ENCODE assay signal across 17 mouse cellular contexts in genomic region chrX:10115780-10116179, GRCm38 (mm10). TPM values are rescaled to one million over a fixed set of nuclear protein-coding genes. Genes with fewer than 3 reads are reported as not detected.
DNase-seq lines count a peak whose midpoint lies in the region; ATAC-seq and TF ChIP-seq lines count a peak whose summit lies in the region.
"Had no signal": no experiment of that assay in that cellular context is flagged by ENCODE, and none has a peak within 500 bp of the region (broad histone marks: within the 10 kb centered on the region; RNA-seq: fewer than 3 reads in every experiment).

No protein-coding gene starts in this region.

- H3K4me3 ChIP-seq in forebrain, embryonic 16.5 days (replicated peaks; ENCODE audit: low read length) = no peak overlapping the region
- no peak overlapping the region for H3K4me3 ChIP-seq in forebrain, embryonic 13.5 days
- H3K4me3 ChIP-seq in limb, embryonic 15.5 days = peak overlapping the region; percentile 42
- H3K4me3 ChIP-seq in heart, adult 2 months = no peak overlapping the region
- no peak overlapping the region for H3K4me3 ChIP-seq in lung, postnatal 0 days (ENCODE audit: low read depth, low read length)
- H3K4me3 ChIP-seq: hindbrain, embryonic 15.5 days; midbrain, embryonic 15.5 days had no signal

- WGBS in forebrain, embryonic 16.5 days = 35% methylated on average over 3 of the region's 3 CpGs
- WGBS in forebrain, embryonic 13.5 days = 53% methylated on average over 3 of the region's 3 CpGs
- WGBS in limb, embryonic 15.5 days = 56% methylated on average over 3 of the region's 3 CpGs
- 45% methylated on average over 3 of the region's 3 CpGs for WGBS in heart, adult 2 months
- WGBS in lung, postnatal 0 days = 35% methylated on average over 3 of the region's 3 CpGs

- H3K27ac ChIP-seq in forebrain, embryonic 16.5 days (ENCODE audit: low read length) = no peak overlapping the region
- no peak overlapping the region for H3K27ac ChIP-seq in forebrain, embryonic 13.5 days
- no peak overlapping the region for H3K27ac ChIP-seq in limb, embryonic 15.5 days
- H3K27ac ChIP-seq in heart, adult 2 months = no peak overlapping the region
- H3K27ac ChIP-seq in lung, postnatal 0 days (ENCODE audit: low read length) = no peak overlapping the region
- H3K27ac ChIP-seq: hindbrain, embryonic 15.5 days; kidney, postnatal 0 days; midbrain, embryonic 15.5 days had no signal

- no peak overlapping the region for H3K4me2 ChIP-seq in forebrain, embryonic 16.5 days (ENCODE audit: low read length)
- no peak overlapping the region for H3K4me2 ChIP-seq in forebrain, embryonic 13.5 days
- peak overlapping the region; percentile 44; the same call in 1 of the 2 replicates for H3K4me2 ChIP-seq in limb, embryonic 15.5 days
- H3K4me2 ChIP-seq in lung, postnatal 0 days (replicated peaks; ENCODE audit: low read depth, low read length) = no peak overlapping the region
- H3K4me2 ChIP-seq: hindbrain, embryonic 15.5 days; liver, embryonic 11.5 days; midbrain, embryonic 15.5 days had no signal

- no peak for TF ChIP-seq POLR2A in heart, adult 2 months (IDR thresholded peaks at IDR 0.05; ENCODE audit: insufficient read depth, low read depth, low read length)

- peak; percentile 77 for ATAC-seq in forebrain, embryonic 16.5 days
- ATAC-seq in forebrain, embryonic 13.5 days = no peak; the same call in 1 of the 2 replicates
- ATAC-seq in limb, embryonic 15.5 days (ENCODE audit: insufficient number of reproducible peaks, low FRiP score, low TSS enrichment, low read depth) = no peak
- ATAC-seq in lung, postnatal 0 days = no peak
- ATAC-seq: activated CD4-positive, CD25-positive, alpha-beta regulatory T cell, adult 4 months; intestine, postnatal 0 days; midbrain, embryonic 15.5 days had no signal

- peak; percentile 3 to 11 for DNase-seq in right cerebral cortex, adult 2 months (ENCODE audit: low spot score in 2 of 2)
- no peak for DNase-seq in right cerebral cortex, postnatal 4 days
- no peak for DNase-seq in heart, adult 2 months
- no peak for DNase-seq in lung, postnatal 0 days (ENCODE audit: low spot score)
- DNase-seq: cerebellum, postnatal 36 days; heart, adult 18-20 months; lung, embryonic 14.5 days had no signal

- H3K27me3 ChIP-seq in forebrain, embryonic 16.5 days (replicated peaks; ENCODE audit: control insufficient read depth, insufficient read depth, low read length) = no peaks in the 10 kb centered on the region
- H3K27me3 ChIP-seq in forebrain, embryonic 13.5 days = no peaks in the 10 kb centered on the region
- H3K27me3 ChIP-seq in limb, embryonic 15.5 days = no peaks in the 10 kb centered on the region
- no peaks in the 10 kb centered on the region for H3K27me3 ChIP-seq in heart, adult 2 months (ENCODE audit: control insufficient read depth, insufficient read depth, low read length)
- no peaks in the 10 kb centered on the region for H3K27me3 ChIP-seq in lung, postnatal 0 days (replicated peaks; ENCODE audit: insufficient read depth, low read length)
- H3K27me3 ChIP-seq: hindbrain, embryonic 15.5 days; midbrain, embryonic 15.5 days had no signal

- TF ChIP-seq EP300 in heart, adult 2 months (IDR thresholded peaks at IDR 0.05; ENCODE audit: insufficient read depth, low read depth, low read length) = no peak
- TF ChIP-seq EP300 in lung, postnatal 0 days (IDR thresholded peaks at IDR 0.05) = no peak

- no peaks in the 10 kb centered on the region for H3K79me2 ChIP-seq in heart, adult 2 months (replicated peaks; ENCODE audit: control insufficient read depth, insufficient read depth, low read length)

- no peak overlapping the region for H3K9ac ChIP-seq in forebrain, embryonic 16.5 days (replicated peaks; ENCODE audit: low read depth, low read length)
- H3K9ac ChIP-seq in forebrain, embryonic 13.5 days = no peak overlapping the region
- H3K9ac ChIP-seq in limb, embryonic 15.5 days = no peak overlapping the region
- no peak overlapping the region for H3K9ac ChIP-seq in heart, adult 2 months (ENCODE audit: low read depth, low read length)
- H3K9ac ChIP-seq in lung, postnatal 0 days (replicated peaks; ENCODE audit: low read depth) = no peak overlapping the region
- H3K9ac ChIP-seq: hindbrain, embryonic 15.5 days; lung, embryonic 14.5 days; midbrain, embryonic 15.5 days had no signal

- no peaks in the 10 kb centered on the region for H3K9me3 ChIP-seq in forebrain, embryonic 16.5 days (ENCODE audit: control insufficient read depth, low read length)
- no peaks in the 10 kb centered on the region for H3K9me3 ChIP-seq in forebrain, embryonic 13.5 days (replicated peaks)
- H3K9me3 ChIP-seq in limb, embryonic 15.5 days = no peaks in the 10 kb centered on the region
- no peaks in the 10 kb centered on the region for H3K9me3 ChIP-seq in lung, postnatal 0 days (ENCODE audit: low read length)
- H3K9me3 ChIP-seq: hindbrain, embryonic 15.5 days; midbrain, embryonic 15.5 days had no signal

- H3K4me1 ChIP-seq in forebrain, embryonic 16.5 days (replicated peaks; ENCODE audit: control insufficient read depth, insufficient read depth, low read length) = peaks cover 6% of the 10 kb centered on the region; the same call in 1 of the 2 replicates
- no peaks in the 10 kb centered on the region for H3K4me1 ChIP-seq in forebrain, embryonic 13.5 days
- peaks cover 3% of the 10 kb centered on the region; the same call in 1 of the 2 replicates for H3K4me1 ChIP-seq in limb, embryonic 15.5 days
- H3K4me1 ChIP-seq in heart, adult 2 months (ENCODE audit: control insufficient read depth, insufficient read depth, low read length) = no peaks in the 10 kb centered on the region
- H3K4me1 ChIP-seq in lung, postnatal 0 days (ENCODE audit: insufficient read depth, low read depth, low read length) = no peaks in the 10 kb centered on the region
- H3K4me1 ChIP-seq: midbrain, embryonic 15.5 days had no signal

- no peak for TF ChIP-seq CTCF in heart, adult 2 months (IDR thresholded peaks at IDR 0.05)
- no peak for TF ChIP-seq CTCF in lung, postnatal 0 days (IDR thresholded peaks at IDR 0.05)

- no peaks in the 10 kb centered on the region for H3K36me3 ChIP-seq in forebrain, embryonic 16.5 days (ENCODE audit: control insufficient read depth, insufficient read depth)
- H3K36me3 ChIP-seq in forebrain, embryonic 13.5 days (ENCODE audit: poor library complexity, severe bottlenecking) = no peaks in the 10 kb centered on the region
- H3K36me3 ChIP-seq in limb, embryonic 15.5 days = no peaks in the 10 kb centered on the region
- no peaks in the 10 kb centered on the region for H3K36me3 ChIP-seq in heart, adult 2 months (ENCODE audit: control insufficient read depth, insufficient read depth, low read length)
- no peaks in the 10 kb centered on the region for H3K36me3 ChIP-seq in lung, postnatal 0 days (ENCODE audit: insufficient read depth, low read length)
- H3K36me3 ChIP-seq: hindbrain, embryonic 15.5 days; midbrain, embryonic 15.5 days had no signal

- intact Hi-C loops in heart, adult 2 months (cut with DNase I) = no loop called here

RNA-seq across cellular contexts. Expression of gene Srpx, which starts 1.7 kb away (rescaled TPM):
- 3.4 and 5.3 TPM in 2 replicates for polyA plus RNA-seq in forebrain, embryonic 16.5 days (2015; fragmentation: Nextera tagmentation; extraction: Ambion mirVana)
- 2.5 and 2.9 TPM in 2 replicates for polyA plus RNA-seq in forebrain, embryonic 13.5 days (2015; fragmentation: Nextera tagmentation; extraction: Ambion mirVana)
- polyA plus RNA-seq in limb, embryonic 15.5 days (2015; fragmentation: Nextera tagmentation; extraction: Ambion mirVana) = 76.7 and 88.1 TPM in 2 replicates
- total RNA-seq in heart, adult 2 months (2021) = 1 to 10 TPM; 2.7 to 4.2 TPM
- polyA plus RNA-seq in heart, adult 2 months (2012; rRNA removed) = 5.2 and 7.2 TPM in 2 replicates
- polyA plus RNA-seq in lung, postnatal 0 days (2015; fragmentation: Nextera tagmentation; extraction: Ambion mirVana) = 12.5 and 13.9 TPM in 2 replicates
- total RNA-seq: megakaryocyte progenitor cell, adult 5-6 weeks had no signal
- polyA plus RNA-seq: activated CD4-positive, CD25-positive, alpha-beta regulatory T cell, adult 4 months had no signal

Comparison
In these comparisons a context has a peak if more than half of its experiments do, and no peak if none do; other contexts are left out.
1. DNase-seq: peak in right cerebral cortex, adult 2 months (2 of 2); none in right cerebral cortex, postnatal 4 days (single experiment), heart, adult 2 months (0 of 2) and lung, postnatal 0 days (single experiment).